Mouse (Mus musculus): ENCODE data around the gene Tcf23.

Tcf23 gene

DNA sequence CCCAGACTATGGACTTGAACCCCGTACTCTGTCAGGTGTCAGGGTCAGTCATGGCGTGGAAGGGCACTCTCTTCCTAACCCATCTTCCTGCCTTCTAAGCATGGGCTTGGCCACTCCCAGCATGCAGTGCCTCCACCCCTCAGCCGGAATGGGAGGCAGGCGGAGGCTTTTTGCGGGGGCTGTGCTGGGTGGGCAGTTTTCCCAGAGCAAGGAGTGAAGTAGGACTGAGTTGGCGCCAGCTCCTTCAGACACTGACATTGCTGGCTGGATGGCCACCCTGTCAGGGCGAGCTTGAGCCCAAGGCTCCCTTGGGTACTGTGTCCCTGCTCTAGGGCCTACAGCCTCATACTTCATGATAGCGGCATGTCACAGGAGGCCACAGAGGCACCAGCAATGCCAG, at the start of gene Tcf23:
Tcf23 (plus strand) TSS at position 247 of the 400 bp plus-strand sequence.
- no peak for DNase-seq

- no peak for DNase-seq
These were observed 49.8 kb upstream of the Tcf23 start for GRCm38 (mm10) chr5:30918691-30919090.

DNA sequence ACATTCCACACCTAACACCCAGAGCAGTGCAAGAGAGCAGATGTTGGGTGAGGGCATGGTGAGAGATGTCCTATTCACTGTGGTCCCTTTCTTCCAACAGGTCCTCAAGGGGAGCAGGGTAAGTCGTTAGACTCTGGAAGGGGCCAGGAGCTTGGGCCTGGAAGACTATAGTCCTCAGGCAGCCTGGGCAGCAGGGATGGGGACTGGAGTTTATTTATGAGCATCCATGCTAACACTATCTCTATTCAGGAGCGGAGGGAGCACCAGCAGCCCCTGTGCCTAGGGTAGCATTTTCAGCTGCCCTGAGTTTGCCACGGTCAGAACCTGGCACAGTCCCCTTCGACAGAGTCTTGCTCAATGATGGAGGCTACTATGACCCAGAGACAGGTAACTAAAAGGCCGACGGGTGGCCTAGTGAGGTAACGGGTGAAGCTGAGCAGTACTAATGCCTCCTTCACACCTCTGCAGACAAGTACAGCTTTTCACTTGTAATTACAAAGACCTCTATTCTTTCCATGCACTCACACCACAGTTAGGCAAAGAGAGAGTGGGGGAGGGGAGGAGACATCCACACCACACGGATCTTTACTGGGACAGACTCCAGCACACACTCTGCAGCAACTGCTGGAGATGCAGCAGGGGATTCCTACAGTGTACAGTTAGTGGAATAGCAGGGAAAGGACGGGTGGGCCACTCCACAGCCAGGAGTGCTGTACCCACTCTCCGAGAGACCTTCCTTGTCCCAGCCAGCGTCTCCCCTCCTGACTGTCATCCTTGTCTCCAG, 48.4 kb upstream of the Tcf23 start:
- no peak for DNase-seq

DNA sequence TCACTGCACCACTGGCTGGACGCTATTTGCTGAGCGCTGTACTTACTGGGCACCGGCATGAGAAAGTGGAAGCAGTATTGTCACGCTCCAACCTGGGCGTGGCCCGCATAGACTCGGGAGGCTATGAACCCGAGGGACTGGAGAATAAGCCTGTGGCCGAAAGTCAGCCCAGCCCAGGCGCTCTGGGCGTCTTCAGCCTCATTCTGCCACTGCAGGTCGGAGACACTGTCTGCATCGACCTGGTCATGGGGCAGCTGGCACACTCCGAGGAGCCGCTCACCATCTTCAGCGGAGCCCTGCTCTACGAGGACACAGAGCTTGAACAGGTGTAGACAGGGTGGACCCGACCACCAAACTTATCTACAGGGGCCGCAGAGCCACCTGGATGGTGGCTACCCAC, 47.8 kb upstream of the Tcf23 start:
- no peak for DNase-seq

- DNase-seq, result peak; percentile 78
These were observed 47.0 kb upstream of the Tcf23 start, which contains the start of gene Khk for GRCm38 (mm10) chr5:30921256-30922033. Khk (plus strand) TSS chr5:30921431.

- no peak for DNase-seq
These were observed 45.9 kb upstream of the Tcf23 start for GRCm38 (mm10) chr5:30922581-30923041.

DNA sequence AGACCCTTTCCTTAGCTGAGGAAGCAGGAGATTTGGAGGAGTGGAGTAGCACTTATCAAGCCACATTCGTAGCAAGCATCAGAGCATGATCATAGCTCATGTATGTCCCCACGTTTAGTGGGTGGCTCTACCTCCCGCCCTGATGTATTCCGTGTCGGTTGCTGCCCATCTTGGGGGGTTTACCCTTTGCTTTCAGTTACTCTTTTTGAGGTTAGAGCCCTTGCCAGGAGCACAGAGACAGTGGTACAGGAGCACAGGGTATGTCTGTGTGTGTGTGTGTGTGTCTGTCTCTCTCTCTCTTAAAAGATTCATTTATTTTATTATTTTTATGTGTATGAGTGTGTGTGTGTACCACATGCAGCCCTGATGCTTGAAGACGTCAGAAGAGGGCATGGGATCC, 45.3 kb upstream of the Tcf23 start:
- no peak for DNase-seq

GRCm38 (mm10) chr5:30924614-30925013, 43.8 kb upstream of the Tcf23 start:
- DNase-seq, result no peak

GRCm38 (mm10) chr5:30925217-30925616, 43.2 kb upstream of the Tcf23 start:
- DNase-seq, result no peak

DNA sequence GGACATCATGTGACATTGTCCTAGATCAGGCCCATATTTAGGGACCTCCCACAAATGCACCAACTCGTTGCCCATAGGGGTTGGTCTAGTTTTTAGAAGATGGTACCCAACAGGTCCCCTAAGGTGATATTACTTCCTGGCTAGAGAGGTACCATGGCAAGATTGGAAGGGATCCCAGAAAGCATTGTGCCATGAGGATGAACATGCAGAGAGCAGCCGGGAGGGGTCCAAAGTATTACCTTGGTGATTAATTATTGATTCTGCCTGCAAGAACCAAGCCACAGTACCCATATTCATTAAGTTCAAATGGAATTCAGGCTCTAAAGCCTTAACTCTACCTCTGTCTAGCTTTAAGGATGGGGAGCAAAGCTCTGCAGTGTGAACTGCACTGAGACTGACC, 42.4 kb upstream of the Tcf23 start:
- DNase-seq, result no peak

- peak; percentile 41 for DNase-seq
These were observed 40.4 kb upstream of the Tcf23 start for GRCm38 (mm10) chr5:30927945-30928529.

DNA sequence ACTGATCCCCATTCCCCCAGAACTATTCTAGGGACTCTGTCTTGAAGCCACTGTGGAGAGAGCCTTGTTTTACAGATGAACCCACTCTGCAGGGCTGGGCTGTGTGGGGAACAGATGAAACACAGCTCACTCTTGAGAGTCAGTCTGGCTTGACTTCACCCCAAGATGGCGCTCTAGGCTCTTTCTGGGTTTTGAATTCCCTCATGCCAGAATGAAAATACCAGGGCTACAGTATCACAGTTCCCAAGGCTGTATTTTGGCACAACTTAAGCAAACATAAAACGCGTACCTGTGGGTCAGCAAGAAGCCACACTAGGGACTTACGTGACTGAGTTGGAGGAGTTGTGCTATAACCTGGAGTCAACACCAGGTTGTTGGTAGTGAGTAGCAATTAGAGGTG, 38.3 kb upstream of the Tcf23 start:
- DNase-seq, result peak; percentile 64

- no peak for DNase-seq
These were observed 37.6 kb upstream of the Tcf23 start for GRCm38 (mm10) chr5:30930846-30931245.

DNA sequence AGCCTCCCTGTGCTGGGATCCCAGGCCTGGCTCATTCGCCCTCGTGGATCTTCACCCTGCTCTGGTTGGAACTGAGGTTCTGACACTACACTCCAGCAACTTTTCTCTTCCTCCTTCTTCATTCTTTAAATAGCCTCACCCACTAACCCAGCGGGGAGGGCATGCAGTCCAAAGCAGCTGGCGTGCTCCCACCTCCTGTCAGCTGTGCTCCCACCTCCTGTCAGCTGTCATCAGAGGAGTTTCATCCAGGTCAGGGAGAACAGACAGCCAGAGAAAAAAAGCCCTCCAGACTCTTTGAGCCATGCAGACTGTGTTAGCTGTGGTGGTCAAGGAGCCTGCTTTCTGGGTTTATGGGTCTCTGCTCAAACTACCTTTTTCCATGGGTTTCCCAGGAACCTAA, 37.1 kb upstream of the Tcf23 start:
- DNase-seq, result no peak

DNA sequence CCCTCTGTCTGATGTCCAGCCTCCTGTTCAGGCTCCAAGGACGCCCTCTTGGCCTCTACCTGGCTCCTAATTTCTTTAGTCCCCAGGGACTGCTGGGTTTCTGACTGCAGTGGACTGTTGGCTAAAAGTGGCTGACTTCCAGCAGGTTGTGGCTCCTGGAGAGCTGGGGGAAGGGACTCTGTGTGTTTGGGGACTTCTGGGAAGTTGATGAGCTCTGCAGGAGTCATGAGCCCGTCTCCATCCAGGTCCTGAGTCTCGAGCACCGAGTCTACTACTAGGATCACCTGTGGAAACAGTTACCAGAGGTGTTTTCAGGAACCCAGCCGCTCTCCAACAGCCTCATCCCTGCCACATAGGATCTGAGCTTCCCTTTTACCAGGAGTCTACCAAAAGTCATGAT, 34.8 kb upstream of the Tcf23 start:
- DNase-seq, result no peak

DNA sequence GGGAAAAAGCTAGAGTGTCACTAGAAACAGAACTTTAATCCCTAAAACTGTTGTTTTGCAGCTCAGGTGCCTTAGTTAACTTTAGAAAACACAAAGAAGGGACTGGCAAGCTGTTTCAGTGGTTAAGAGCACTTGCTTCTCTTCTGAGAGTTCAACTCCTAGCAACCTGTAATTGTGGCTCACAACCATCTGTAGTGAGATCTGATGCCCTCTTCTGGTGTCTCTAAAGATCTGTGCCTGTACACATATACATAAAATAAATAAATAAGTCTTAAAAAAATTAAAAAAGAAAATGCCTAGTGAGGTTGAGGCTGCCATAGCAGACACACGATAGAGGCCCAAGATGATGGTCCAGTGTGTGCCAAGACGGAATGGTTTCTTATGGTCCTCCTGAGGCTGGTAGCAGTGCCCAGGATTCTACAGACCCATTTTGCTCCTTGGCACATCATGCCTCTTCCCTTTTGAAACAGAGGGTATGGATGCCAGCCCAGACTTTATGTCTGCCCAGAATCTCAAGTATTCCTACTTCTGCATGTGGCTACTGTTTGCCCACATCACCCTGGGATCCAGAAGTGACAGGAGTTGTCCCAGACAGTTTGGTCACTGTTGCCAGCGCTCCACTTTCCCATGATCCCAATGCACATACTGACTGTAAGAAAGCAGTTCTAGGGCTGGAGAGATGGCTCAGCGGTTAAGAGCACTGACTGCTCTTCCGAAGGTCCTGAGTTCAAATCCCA, 33.6 kb upstream of the Tcf23 start:
- no peak for DNase-seq

DNA sequence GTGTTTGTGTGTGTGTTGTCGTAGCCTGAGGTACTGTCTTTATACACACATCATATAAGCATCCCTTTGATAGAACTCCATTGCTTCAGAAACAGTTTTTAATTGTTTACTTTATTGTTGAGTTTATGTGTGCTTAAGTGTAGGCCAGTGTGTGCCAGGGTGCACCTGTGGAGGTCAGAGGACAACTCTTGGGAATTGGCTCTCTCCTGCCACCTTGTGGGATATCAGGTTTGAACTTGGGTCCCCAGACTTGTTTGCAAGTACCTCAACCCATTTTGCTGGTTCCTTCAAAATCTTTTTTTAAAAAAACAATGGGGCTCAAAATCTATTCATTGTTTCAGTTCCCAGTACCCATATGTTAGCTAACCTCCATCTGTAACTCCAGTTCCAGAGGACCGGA, 25.5 kb upstream of the Tcf23 start:
- DNase-seq, result no peak

- DNase-seq, result no peak
These were observed 24.1 kb upstream of the Tcf23 start for GRCm38 (mm10) chr5:30944344-30944743.

DNA sequence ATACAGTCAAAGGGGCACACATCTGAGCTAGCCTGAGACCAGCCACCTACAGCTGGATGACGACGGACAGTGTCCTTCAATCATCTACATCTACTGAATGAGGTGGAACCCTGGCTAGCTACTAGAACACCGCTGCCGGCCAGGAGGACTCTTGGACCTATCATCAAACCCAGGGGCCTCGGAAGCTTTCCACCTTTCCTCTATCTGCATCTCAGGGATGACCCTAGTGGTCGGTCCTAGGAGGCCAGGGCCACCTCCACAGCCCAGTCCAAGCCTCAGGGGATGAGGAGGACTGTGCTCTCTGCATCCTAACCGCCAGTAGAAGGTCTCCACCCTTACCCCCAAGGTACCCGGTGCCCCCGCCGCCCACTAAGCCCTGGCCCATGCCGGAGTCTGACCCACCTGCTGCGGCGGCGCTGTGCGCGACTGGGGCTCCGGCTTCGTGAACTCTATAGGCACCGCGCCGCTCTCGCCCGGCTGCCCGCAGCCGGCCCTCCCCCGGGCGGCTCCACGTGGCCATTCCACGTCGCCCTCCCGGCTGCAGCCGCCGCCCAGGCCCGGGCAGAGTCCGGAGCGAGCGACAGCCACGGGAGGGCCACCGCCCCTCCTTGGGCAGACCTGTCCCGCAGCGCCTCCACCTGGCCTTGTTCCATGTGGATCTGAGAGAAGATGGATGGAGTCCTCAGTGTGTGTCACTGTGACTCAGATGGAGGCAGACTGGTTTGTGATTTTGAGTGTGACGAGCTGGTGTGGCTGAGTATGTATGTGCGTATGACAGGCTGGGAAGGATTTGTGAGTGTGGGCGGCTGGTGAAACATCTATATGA, 23.3 kb upstream of the Tcf23 start, which contains the start of gene Cgref1:
Cgref1 (minus strand) TSS at position 636 of the 826 bp plus-strand sequence.
- peak; percentile 77 for DNase-seq

GRCm38 (mm10) chr5:30948620-30949019, 19.8 kb upstream of the Tcf23 start:
- DNase-seq, result no peak

- DNase-seq, result peak; percentile 93
These were observed 18.7 kb upstream of the Tcf23 start for GRCm38 (mm10) chr5:30949654-30950326.
